Comparison of ENCODE assay signal across 8 mouse cellular contexts in the genomic region with DNA sequence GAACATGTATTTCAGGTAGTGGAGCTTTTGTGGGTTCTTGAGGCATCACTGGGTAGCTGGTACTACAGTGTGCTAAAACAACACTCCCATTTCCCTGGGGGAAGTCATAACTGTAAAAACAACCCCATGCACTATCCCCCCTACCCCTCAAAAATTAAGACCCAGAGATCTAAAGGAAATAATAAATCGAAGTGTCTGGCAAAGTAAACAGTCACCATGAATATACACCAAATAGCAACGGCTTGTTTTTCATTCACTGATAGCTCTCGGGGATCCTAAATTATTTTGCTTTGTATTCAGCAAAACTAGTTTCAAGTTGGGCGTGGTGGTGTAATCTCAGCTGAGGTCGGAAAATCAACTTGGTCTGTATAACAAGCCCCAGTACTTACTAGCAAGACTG. TPM values are rescaled to one million over a fixed set of nuclear protein-coding genes. Genes with fewer than 3 reads are reported as not detected.
DNase-seq lines count a peak whose midpoint lies in the region; ATAC-seq and TF ChIP-seq lines count a peak whose summit lies in the region.

No protein-coding gene starts in this region.

- no peak for TF ChIP-seq EP300 in heart, postnatal 0 days (IDR thresholded peaks at IDR 0.05; ENCODE audit: low read depth)
- no peak for TF ChIP-seq EP300 in MEL (IDR thresholded peaks at IDR 0.05; ENCODE audit: low read depth in 1 of 2, low read length in 2 of 2)

- TF ChIP-seq CTCF in heart, postnatal 0 days (IDR thresholded peaks at IDR 0.05; ENCODE audit: low read depth): no peak
- no peak for TF ChIP-seq CTCF in MEL (IDR thresholded peaks at IDR 0.05 in 2 of 3, conservative IDR thresholded peaks at IDR 0.05 in 1 of 3; ENCODE audit: control insufficient read depth in 1 of 3, insufficient read depth in 1 of 3, low read depth in 2 of 3, low read length in 3 of 3, poor library complexity in 1 of 3, severe bottlenecking in 1 of 3)

- H3K27me3 ChIP-seq in heart, postnatal 0 days (ENCODE audit: control insufficient read depth, insufficient read depth, low read length): no peaks in the 10 kb centered on the region
- no peaks in the 10 kb centered on the region for H3K27me3 ChIP-seq in MEL (ENCODE audit: control insufficient read depth in 1 of 2, insufficient read depth in 2 of 2, low read length in 2 of 2)
- no peaks in the 10 kb centered on the region for H3K27me3 ChIP-seq in hindbrain, embryonic 13.5 days
- H3K27me3 ChIP-seq in midbrain, embryonic 12.5 days: no peaks in the 10 kb centered on the region

- TF ChIP-seq POLR2A in MEL (IDR thresholded peaks at IDR 0.05; ENCODE audit: control insufficient read depth in 1 of 2, insufficient read depth in 1 of 2, low read depth in 1 of 2, low read length in 2 of 2, poor library complexity in 1 of 2): no peak

- WGBS in heart, postnatal 0 days: 8% methylated on average over 5 of the region's 5 CpGs
- WGBS in hindbrain, embryonic 13.5 days: 23% methylated on average over 5 of the region's 5 CpGs
- 17% methylated on average over 5 of the region's 5 CpGs for WGBS in midbrain, embryonic 12.5 days

- peak overlapping the region; percentile 85 for H3K27ac ChIP-seq in heart, postnatal 0 days (ENCODE audit: low read depth)
- peak overlapping the region; percentile 85 for H3K27ac ChIP-seq in MEL (ENCODE audit: control insufficient read depth, low read depth, low read length)
- peak overlapping the region; percentile 86 for H3K27ac ChIP-seq in hindbrain, embryonic 13.5 days
- peak overlapping the region; percentile 71; the same call in 1 of the 2 replicates for H3K27ac ChIP-seq in midbrain, embryonic 12.5 days (replicated peaks)

- DNase-seq in heart, postnatal 0 days (ENCODE audit: low spot score): no peak
- DNase-seq in heart, postnatal 36 days: no peak
- DNase-seq in MEL (ENCODE audit: low read depth, low spot score): no peak
- DNase-seq in gastrocnemius, postnatal 4 days (ENCODE audit: low spot score in 2 of 2): no peak
- DNase-seq in embryo, embryonic 10 days (ENCODE audit: low spot score): no peak
- DNase-seq in layer of hippocampus, postnatal 10 days (ENCODE audit: low spot score in 2 of 2): no peak

- H3K4me2 ChIP-seq in heart, postnatal 0 days (ENCODE audit: low read depth, low read length): peak overlapping the region; percentile 84
- H3K4me2 ChIP-seq in hindbrain, embryonic 13.5 days: peak overlapping the region; percentile 77
- H3K4me2 ChIP-seq in midbrain, embryonic 12.5 days (replicated peaks): peak overlapping the region; percentile 79

- no peaks in the 10 kb centered on the region; the same call in 1 of the 2 replicates for H3K79me2 ChIP-seq in MEL (ENCODE audit: control insufficient read depth, insufficient read depth, low read length, poor library complexity)

- TF ChIP-seq RAD21 in MEL (IDR thresholded peaks at IDR 0.05; ENCODE audit: low read depth, low read length): no peak

- H3K4me3 ChIP-seq in heart, postnatal 0 days (ENCODE audit: low read depth, low read length): peak overlapping the region; percentile 70
- H3K4me3 ChIP-seq in MEL (ENCODE audit: control insufficient read depth in 1 of 2, insufficient read depth in 1 of 2, low read depth in 2 of 2, low read length in 2 of 2): peak overlapping the region; percentile 63 to 85
- H3K4me3 ChIP-seq in hindbrain, embryonic 13.5 days: peak overlapping the region; percentile 68
- peak overlapping the region; percentile 66 for H3K4me3 ChIP-seq in midbrain, embryonic 12.5 days

- H3K9me3 ChIP-seq in heart, postnatal 0 days (replicated peaks; ENCODE audit: control insufficient read depth, low read length): no peaks in the 10 kb centered on the region
- H3K9me3 ChIP-seq in MEL (replicated peaks; ENCODE audit: insufficient read depth, low read length): no peaks in the 10 kb centered on the region
- no peaks in the 10 kb centered on the region for H3K9me3 ChIP-seq in hindbrain, embryonic 13.5 days
- no peaks in the 10 kb centered on the region for H3K9me3 ChIP-seq in midbrain, embryonic 12.5 days

- peaks cover 18% of the 10 kb centered on the region for H3K4me1 ChIP-seq in heart, postnatal 0 days (ENCODE audit: control insufficient read depth, insufficient read depth)
- peaks cover 0 to 3% of the 10 kb centered on the region in 2 experiments; a peak in 2 of 4 replicates for H3K4me1 ChIP-seq in MEL (ENCODE audit: control insufficient read depth in 1 of 2, insufficient read depth in 2 of 2, low read length in 2 of 2)
- peaks cover 28% of the 10 kb centered on the region for H3K4me1 ChIP-seq in hindbrain, embryonic 13.5 days (replicated peaks)
- peaks cover 23% of the 10 kb centered on the region for H3K4me1 ChIP-seq in midbrain, embryonic 12.5 days

- ATAC-seq in heart, postnatal 0 days (ENCODE audit: insufficient read depth, low read depth): no peak
- no peak for ATAC-seq in hindbrain, embryonic 13.5 days (ENCODE audit: low FRiP score)
- ATAC-seq in midbrain, embryonic 12.5 days (ENCODE audit: low FRiP score, low read depth): no peak

- peaks cover 54% of the 10 kb centered on the region for H3K36me3 ChIP-seq in heart, postnatal 0 days (replicated peaks; ENCODE audit: control insufficient read depth, insufficient read depth, low read length)
- peaks cover 0 to 12% of the 10 kb centered on the region in 2 experiments; a peak in 3 of 4 replicates for H3K36me3 ChIP-seq in MEL (ENCODE audit: control insufficient read depth in 1 of 2, insufficient read depth in 2 of 2, low read length in 2 of 2)
- peaks cover 54% of the 10 kb centered on the region for H3K36me3 ChIP-seq in hindbrain, embryonic 13.5 days
- H3K36me3 ChIP-seq in midbrain, embryonic 12.5 days: peaks cover 36% of the 10 kb centered on the region

- intact Hi-C loops in heart, postnatal 36 days (cut with DNase I): no loop called here

- H3K9ac ChIP-seq in heart, postnatal 0 days (replicated peaks; ENCODE audit: low read depth, low read length): peak overlapping the region; percentile 73
- peak overlapping the region; percentile 83 for H3K9ac ChIP-seq in MEL (ENCODE audit: control insufficient read depth, low read depth, low read length, poor library complexity, severe bottlenecking)
- H3K9ac ChIP-seq in hindbrain, embryonic 13.5 days: peak overlapping the region; percentile 82
- peak overlapping the region; percentile 67 for H3K9ac ChIP-seq in midbrain, embryonic 12.5 days (replicated peaks)

TF ChIP-seq in MEL, 35 proteins besides CTCF, POLR2A, EP300 and RAD21 (continues in another document):
- TF ChIP-seq KAT2A (conservative IDR thresholded peaks at IDR 0.05; ENCODE audit: low read depth, low read length): no peak
- no peak for TF ChIP-seq ZKSCAN1 (IDR thresholded peaks at IDR 0.05; ENCODE audit: low read depth, low read length)
- no peak for TF ChIP-seq CHD1 (IDR thresholded peaks at IDR 0.05; ENCODE audit: low read depth, low read length)

RNA-seq across cellular contexts. Expression of a gene that starts 0.7 kb away (rescaled TPM):
- 55.9 and 64.6 TPM in 2 replicates for total RNA-seq in heart, postnatal 0 days (2014; rRNA removed; ENCODE audit: low replicate concordance)
- polyA plus RNA-seq in heart, postnatal 0 days (2015; fragmentation: Nextera tagmentation; extraction: Ambion mirVana): 28.7 and 29.2 TPM in 2 replicates
- 10 to 100 TPM; 32.7 to 33.5 TPM for total RNA-seq in heart, postnatal 36 days (2021)
- total RNA-seq in MEL (2012; rRNA removed): 15.2 and 16.4 TPM in 2 replicates
- polyA plus RNA-seq in MEL (2012; ENCODE audit: insufficient read depth in 1 of 2, insufficient read length in 2 of 2, low read depth in 1 of 2, low replicate concordance in 2 of 2, missing spikeins in 1 of 2): 10 to 100 TPM in 1 of 2 experiments, not detected in 1; 28.7 TPM
- polyA plus RNA-seq in hindbrain, embryonic 13.5 days (2015; fragmentation: Nextera tagmentation; extraction: Ambion mirVana): 38.8 and 41.2 TPM in 2 replicates
- polyA plus RNA-seq in midbrain, embryonic 12.5 days (2016; fragmentation: Nextera tagmentation; extraction: Ambion mirVana): 27.2 and 28.4 TPM in 2 replicates
- 10 to 100 TPM; 26.7 to 28.4 TPM for total RNA-seq in gastrocnemius, postnatal 4 days (2021)
- 10 to 100 TPM; 47.4 to 49.7 TPM for total RNA-seq in layer of hippocampus, postnatal 10 days (2021)

RNA-seq across cellular contexts. Expression of a gene that starts 20.2 kb away (rescaled TPM):
- 127 and 143 TPM in 2 replicates for total RNA-seq in heart, postnatal 0 days (2014; rRNA removed; ENCODE audit: low replicate concordance)
- 40.4 and 45.2 TPM in 2 replicates for polyA plus RNA-seq in heart, postnatal 0 days (2015; fragmentation: Nextera tagmentation; extraction: Ambion mirVana)
- total RNA-seq in heart, postnatal 36 days (2021): 100 to 1,000 TPM; 110 to 122 TPM
- total RNA-seq in MEL (2012; rRNA removed): 27.0 and 33.2 TPM in 2 replicates
- polyA plus RNA-seq in MEL (2012; ENCODE audit: insufficient read depth in 1 of 2, insufficient read length in 2 of 2, low read depth in 1 of 2, low replicate concordance in 2 of 2, missing spikeins in 1 of 2): 10 to 100 TPM in 1 of 2 experiments, not detected in 1; 45.6 TPM
- 8.8 and 9.6 TPM in 2 replicates for polyA plus RNA-seq in hindbrain, embryonic 13.5 days (2015; fragmentation: Nextera tagmentation; extraction: Ambion mirVana)
- 15.5 and 16.4 TPM in 2 replicates for polyA plus RNA-seq in midbrain, embryonic 12.5 days (2016; fragmentation: Nextera tagmentation; extraction: Ambion mirVana)
- 10 to 100 TPM; 87.9 to 88.1 TPM for total RNA-seq in gastrocnemius, postnatal 4 days (2021)
- total RNA-seq in layer of hippocampus, postnatal 10 days (2021): 10 to 100 TPM; 27.6 to 27.9 TPM

RNA-seq across cellular contexts. Expression of a gene that starts 42.2 kb away (rescaled TPM):
- 58.4 and 59.6 TPM in 2 replicates for total RNA-seq in heart, postnatal 0 days (2014; rRNA removed; ENCODE audit: low replicate concordance)
- 74.0 and 76.8 TPM in 2 replicates for polyA plus RNA-seq in heart, postnatal 0 days (2015; fragmentation: Nextera tagmentation; extraction: Ambion mirVana)
- total RNA-seq in heart, postnatal 36 days (2021): 100 to 1,000 TPM; 103 to 112 TPM
- 67.8 and 73.1 TPM in 2 replicates for total RNA-seq in MEL (2012; rRNA removed)
- 100 to 1,000 TPM; 194 to 709 TPM for polyA plus RNA-seq in MEL (2012; ENCODE audit: insufficient read depth in 1 of 2, insufficient read length in 2 of 2, low read depth in 1 of 2, low replicate concordance in 2 of 2, missing spikeins in 1 of 2)
- 94.8 and 101 TPM in 2 replicates for polyA plus RNA-seq in hindbrain, embryonic 13.5 days (2015; fragmentation: Nextera tagmentation; extraction: Ambion mirVana)
- 107 and 114 TPM in 2 replicates for polyA plus RNA-seq in midbrain, embryonic 12.5 days (2016; fragmentation: Nextera tagmentation; extraction: Ambion mirVana)
- total RNA-seq in gastrocnemius, postnatal 4 days (2021): 100 to 1,000 TPM; 106 to 117 TPM
- total RNA-seq in layer of hippocampus, postnatal 10 days (2021): 100 to 1,000 TPM; 310 to 313 TPM

RNA-seq across cellular contexts. Expression of a gene that starts 49.0 kb away (rescaled TPM):
- 57.0 and 74.0 TPM in 2 replicates for total RNA-seq in heart, postnatal 0 days (2014; rRNA removed; ENCODE audit: low replicate concordance)
- 70.8 and 88.4 TPM in 2 replicates for polyA plus RNA-seq in heart, postnatal 0 days (2015; fragmentation: Nextera tagmentation; extraction: Ambion mirVana)
- total RNA-seq in heart, postnatal 36 days (2021): 10 to 100 TPM; 78.4 to 84.2 TPM
- 68.0 and 68.4 TPM in 2 replicates for total RNA-seq in MEL (2012; rRNA removed)
- polyA plus RNA-seq in MEL (2012; ENCODE audit: insufficient read depth in 1 of 2, insufficient read length in 2 of 2, low read depth in 1 of 2, low replicate concordance in 2 of 2, missing spikeins in 1 of 2): 10 to 100 TPM; 33.8 to 66.2 TPM
- polyA plus RNA-seq in hindbrain, embryonic 13.5 days (2015; fragmentation: Nextera tagmentation; extraction: Ambion mirVana): 120 TPM in 2 replicates
- 140 and 142 TPM in 2 replicates for polyA plus RNA-seq in midbrain, embryonic 12.5 days (2016; fragmentation: Nextera tagmentation; extraction: Ambion mirVana)
- total RNA-seq in gastrocnemius, postnatal 4 days (2021): 10 to 100 TPM; 67.5 to 76.6 TPM
- 100 to 1,000 TPM; 127 to 129 TPM for total RNA-seq in layer of hippocampus, postnatal 10 days (2021)
